Mouse (Mus musculus) ovary, postnatal 14 days (tissue): ENCODE results near the gene Agk.

Experiments used
- DNase-seq: peaks from one replicate; pipeline ENCODE4 v3.0.0; 2022; ENCODE audit warnings: low spot score

The Agk gene

DNA sequence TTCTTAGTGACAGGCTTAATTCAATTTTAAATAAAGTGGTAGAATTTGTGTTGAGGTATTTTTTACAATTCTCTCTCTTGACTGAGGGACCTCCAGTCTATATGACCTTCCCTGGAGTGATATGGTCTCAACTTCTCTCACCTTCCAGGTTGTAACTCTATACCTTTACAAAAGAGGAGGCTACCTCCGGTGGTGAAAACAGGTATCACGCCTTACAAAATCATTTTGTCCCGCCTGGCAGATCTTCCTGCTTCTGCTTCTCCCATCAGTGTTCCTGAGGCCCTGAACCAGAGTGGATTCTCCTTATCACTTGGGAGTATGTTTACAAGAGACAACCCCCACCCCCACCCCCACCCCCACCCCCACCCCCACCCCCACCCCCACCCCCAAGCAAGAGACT, 116.8 kb downstream of the Agk start:
- DNase-seq, result no peak

DNA sequence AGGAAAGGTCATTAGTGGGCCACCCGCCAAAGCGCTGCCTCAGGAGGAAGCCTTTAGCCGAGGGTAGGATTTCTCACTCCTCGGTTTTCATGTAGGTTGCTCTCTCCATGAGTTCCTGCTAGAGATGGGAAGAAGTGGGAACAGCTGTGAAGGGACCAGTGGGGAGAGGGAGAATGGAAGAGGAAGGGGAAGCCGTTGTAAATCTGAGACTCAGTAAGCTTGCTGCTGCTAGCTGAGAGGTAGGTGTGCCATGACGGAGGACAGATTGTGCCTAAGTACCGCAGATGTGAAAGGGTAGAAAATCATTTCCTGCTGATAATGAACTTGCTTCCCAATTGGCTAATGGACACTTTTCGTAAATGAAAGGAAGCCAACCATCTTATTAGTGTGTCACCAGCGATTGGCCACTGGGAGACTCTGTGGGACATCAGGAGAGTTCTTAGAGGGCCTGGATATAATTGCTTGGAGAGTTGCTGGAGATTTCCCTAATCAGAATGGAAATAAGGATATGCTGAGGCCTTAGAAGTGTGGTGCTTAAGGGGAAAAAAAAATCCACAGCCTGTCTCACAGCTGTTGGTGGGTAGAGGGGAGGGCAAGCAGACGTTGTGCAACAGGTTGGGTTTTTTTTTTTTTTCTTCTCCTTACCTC, 118.4 kb downstream of the Agk start:
- no peak for DNase-seq
